Mouse (Mus musculus): Measurements from ENCODE around the gene Topaz1. TPM values are rescaled to one million over a fixed set of nuclear protein-coding genes. Genes with fewer than 3 reads are reported as not detected.

Topaz1 gene
- total RNA-seq (2021) = not detected
- long read RNA-seq, experiment 1 = 0 reads
- long read RNA-seq, experiment 2 = 0 reads

DNA sequence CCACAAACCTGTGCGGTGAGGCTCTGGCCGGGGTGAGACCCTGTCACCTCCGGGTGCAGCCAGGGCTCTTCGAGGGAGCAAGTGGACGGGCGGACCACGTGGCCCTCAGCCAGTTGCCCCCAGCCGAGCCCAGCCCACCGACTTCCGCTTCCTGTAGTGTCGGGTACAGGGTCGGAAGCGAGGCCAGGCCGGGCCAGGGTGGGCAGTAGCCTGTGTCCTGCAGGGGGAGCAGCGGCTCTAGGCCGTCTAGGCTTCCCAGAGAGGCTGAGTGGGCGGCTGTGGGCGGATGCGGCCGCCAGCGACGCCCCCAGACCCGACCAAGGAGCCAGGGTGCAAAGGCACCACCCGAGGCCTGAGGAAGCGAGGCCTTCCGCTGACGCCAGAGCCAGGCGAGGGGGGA lies at the start of gene Topaz1:
Gene Topaz1, plus strand, starts transcription at position 287 of the 400 bp plus-strand sequence.
- no peak for DNase-seq (ENCODE audit: low spot score in 2 of 2)
- intact Hi-C loops (cut with DNase I) = no loop called here

DNA sequence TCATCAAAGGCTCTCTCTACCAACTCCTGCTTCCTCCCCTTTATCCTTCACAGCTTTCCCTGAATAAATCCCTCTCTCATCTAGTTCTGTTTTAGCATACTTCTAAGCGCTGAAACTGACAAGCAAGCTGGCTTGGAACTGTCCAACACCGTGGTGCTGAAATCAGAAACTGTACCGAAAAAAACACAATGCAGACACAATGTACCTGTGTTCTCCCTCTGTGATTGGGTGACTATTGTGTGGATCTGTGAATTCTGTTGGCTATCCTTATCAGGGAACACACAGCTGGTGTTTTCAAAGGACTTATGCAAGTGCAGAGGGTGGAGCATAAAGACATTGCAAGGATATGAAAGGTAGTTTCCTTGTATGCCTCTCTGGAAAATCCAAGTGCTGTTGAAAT lies 45.3 kb upstream of the Topaz1 start:
- DNase-seq (ENCODE audit: low spot score in 2 of 2) = peak; percentile 11 to 56
- intact Hi-C loops (cut with DNase I) = no loop called here

DNA sequence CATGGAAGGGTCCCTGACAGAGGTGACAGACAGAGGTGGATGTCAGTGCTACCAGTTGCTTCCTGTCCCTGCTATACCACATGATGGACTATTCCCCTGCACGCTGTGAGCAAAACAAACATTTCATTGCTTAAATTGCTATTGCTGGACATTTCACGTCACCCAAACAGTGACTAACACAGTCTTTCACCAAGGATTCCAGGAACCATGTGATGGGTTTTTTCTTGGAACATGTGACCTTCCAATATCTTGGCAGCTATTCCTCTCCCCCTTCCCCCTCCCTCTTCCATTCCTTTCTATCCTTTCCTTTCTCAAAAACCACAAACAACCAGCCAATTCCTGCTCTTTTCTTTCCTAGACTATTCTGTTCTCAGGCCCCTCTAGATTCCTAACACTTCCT lies 33.3 kb upstream of the Topaz1 start:
- DNase-seq (ENCODE audit: low spot score in 2 of 2) = no peak
- intact Hi-C loops (cut with DNase I) = no loop called here

DNA sequence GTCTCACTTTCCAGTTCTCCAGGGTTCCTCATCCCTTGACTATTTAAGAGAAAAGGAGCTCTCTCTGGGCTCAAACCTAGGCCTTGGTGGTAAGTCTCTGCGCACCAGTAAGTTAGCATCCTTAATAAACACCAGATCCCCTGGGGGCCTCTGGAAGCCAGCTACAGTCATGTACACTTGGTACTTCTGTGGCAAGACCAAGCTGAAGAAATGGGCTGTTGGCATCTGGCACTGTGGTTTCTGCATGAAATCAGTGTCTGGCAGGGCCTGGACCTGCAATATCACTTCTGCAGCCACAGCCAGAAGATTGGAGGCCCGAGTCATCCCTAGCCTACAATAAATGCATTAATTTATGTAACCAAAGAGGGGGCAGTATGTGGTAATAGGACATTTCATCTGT lies 32.1 kb upstream of the Topaz1 start:
- intact Hi-C loops (cut with DNase I) = no loop called here
- no peak for DNase-seq (ENCODE audit: low spot score in 2 of 2)

DNA sequence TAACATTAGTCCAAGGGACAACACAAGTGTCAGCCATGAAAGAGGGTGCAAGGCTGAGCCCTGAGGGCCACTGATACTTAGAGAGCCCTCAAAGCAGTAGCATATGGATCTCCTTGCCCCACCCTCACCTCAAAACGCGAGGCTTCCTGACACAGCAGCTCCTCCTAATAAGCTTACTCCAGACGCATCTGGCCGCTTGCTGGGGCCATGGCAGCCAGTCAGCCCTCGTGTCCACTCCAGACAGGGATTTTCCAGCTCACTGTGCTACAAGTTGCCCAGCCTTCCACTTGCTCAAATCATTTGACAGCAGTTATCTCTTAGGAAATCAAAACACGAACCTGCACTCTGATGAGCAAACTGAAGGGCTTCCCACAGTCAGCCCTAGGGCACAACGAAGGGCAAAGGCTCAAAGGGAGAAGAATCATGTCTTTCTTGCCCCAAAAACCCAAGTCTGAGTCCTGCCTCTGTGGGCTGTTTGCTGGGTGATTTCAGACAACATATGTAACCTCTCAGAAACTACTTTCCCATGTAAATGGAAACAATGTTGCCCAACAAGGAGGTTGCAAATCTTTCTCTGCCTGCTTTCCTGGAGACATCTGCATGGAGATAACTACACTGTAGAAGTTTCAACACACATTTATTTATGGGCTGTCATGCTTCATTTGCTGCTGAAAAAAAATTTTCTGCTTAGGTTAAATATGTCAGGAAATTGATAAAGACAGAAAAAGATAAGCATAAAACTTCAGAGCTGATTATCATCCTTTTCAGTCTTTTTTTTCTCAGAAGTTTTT lies 30.8 kb upstream of the Topaz1 start:
- intact Hi-C loops (cut with DNase I) = no loop called here
- no peak for DNase-seq (ENCODE audit: low spot score in 2 of 2)

DNA sequence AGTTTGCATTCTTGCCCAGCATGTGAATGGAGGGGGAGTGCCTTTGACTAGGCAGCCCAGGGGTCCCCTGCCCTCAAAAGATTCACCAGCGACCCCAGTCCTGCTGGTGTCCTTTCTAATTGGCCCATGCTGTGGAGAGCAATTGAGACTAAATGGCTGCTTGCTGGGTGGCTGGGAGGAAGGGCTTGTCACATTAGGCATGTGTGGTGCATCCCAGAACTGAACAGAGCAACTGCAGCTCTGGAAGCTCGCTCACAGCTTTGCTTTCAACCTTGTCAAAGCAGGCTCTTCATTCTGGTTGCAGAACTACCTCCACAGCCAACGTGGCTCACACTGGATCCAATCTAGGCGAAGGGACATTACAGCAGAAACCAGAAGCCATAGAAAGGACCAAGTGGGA lies 24.9 kb upstream of the Topaz1 start:
- intact Hi-C loops (cut with DNase I) = no loop called here

DNA sequence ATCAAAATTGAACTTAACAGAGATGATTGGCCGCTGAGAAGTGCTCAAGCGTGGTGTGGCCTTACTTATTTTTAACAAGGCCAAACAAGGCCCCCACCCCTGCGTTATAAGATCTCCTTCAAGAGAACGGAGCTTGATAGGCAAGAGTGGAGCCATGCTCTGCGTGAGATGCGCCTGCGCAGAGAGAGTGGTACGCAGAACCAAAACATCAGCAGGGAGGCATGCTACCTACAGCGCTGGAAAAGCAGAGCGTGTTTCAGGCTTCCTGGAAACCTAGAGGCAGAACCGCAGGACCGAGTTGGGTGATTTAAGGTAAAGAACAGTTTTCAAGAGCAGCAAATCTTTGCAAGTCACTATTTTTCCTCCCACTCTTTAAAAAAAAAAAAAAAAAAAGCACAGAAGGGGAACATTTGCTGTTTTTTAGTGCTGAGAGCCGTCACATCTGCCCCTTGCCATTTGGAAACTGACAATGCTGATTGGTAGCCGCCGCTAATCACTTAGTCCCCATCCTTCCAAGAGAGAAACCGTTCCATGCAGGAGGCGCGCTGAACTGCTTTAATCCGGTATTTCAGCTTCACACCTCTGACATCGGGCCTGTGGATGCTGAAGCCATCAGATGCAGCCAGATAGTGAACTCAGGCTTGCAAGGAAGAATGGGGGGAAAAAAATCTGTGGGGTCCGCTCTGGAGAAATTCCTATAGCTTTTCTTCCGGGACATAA lies 21.9 kb upstream of the Topaz1 start:
- intact Hi-C loops (cut with DNase I) = loop anchor here (5.0 kb wide), 2 partner anchors 303 to 478 kb away; no protein-coding TSS in a partner anchor
- peak in 1 of 2 experiments; percentile 39 for DNase-seq (ENCODE audit: low spot score in 2 of 2)

More for the DNA sequence above, 24.9 kb upstream of the Topaz1 start:
- no peak for DNase-seq (ENCODE audit: low spot score in 2 of 2)

DNA sequence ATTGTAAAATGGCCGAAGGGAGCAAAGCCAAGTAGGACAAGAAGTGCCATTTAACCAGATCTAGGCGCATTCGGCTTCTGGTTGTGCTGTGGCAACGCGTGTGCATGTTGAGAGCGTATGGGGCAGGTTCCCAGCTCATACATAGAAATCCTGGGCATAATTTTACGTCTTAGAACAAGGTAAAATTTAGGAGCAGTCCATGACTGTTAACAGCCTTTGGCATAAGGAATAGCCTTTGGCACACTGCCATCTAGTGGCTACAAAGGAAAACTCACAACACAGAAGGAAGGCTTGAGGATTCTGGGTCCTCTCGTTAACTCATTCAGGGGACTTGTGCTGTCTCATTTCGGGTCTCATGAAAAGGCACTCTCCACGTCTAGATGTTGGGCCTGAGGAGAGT lies 17.6 kb upstream of the Topaz1 start:
- intact Hi-C loops (cut with DNase I) = loop anchor here (5.0 kb wide), 2 partner anchors 307 to 482 kb away; no protein-coding TSS in a partner anchor
- DNase-seq (ENCODE audit: low spot score in 2 of 2) = peak; percentile 77 to 84

DNA sequence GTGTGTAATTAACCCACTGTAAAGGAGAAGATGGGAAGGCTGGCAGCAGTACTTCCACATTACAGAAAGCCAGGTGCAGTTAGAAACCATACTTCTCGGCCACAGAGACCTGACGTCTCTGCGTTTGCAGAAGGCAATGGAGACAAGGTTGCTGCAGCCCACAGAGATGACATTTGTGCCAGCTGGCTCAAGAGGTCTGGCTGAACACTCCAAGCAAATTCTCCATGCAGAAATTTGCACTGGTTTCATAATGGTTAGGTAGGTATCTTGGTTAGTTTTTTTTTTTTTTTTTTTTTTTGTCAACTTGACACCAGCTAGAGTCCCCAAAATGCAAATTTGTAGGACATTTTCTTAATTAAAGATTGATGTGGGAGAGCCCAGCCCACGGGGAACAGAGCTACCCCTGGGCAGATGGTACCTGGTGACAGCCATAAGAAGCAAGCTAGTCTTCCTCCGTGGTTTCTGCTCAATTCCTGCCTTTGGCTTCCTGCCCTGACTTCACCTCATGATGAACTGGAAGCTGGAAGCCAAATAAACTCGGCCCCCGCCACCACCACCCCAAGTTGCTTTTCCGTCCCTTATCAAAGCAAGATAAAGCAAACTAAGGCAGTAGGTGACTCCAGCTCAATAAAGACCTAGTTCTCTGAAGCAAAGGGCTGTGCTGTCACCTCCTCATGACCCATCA lies 14.9 kb upstream of the Topaz1 start:
- DNase-seq (ENCODE audit: low spot score in 2 of 2) = no peak
- intact Hi-C loops (cut with DNase I) = no loop called here

DNA sequence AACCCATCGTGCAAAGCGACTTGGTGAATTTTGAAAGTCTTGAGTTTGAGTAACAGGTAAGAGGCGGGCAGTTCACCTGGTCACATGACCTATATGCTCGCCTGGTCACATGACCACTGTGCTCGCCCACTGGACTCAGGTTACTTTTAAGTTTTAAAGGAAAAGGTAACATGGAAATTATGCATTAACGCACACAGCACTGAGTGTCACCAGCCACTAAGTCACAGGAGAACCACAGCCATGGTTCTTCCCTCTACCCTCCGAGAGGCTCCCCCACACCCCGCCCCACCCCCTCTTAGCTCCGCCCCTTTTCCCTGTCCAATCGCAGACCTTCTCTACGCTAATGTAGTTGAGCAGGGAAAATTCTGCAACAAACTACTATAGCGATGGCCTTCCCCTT lies 13.9 kb upstream of the Topaz1 start:
- DNase-seq (ENCODE audit: low spot score in 2 of 2) = no peak
- intact Hi-C loops (cut with DNase I) = no loop called here

DNA sequence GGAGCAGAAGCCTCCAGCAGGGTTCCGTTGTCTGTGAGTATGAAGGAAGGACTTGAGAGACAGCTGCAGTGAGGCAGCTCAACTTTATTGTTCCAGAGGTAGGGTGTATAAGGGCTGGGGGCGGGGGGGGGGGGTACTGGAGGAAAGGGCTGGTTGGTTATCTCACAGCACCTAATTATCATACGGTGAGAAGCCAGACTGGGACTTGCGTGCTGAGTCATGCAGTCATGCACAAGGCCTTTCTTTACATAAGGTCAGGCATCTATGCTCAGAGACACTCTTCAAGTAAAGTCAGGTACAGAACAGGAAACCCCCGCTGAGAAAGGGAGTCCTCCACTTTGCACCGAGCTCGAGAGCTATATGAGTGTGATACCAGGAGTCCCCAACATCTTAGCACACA lies 12.2 kb upstream of the Topaz1 start:
- DNase-seq (ENCODE audit: low spot score in 2 of 2) = no peak
- intact Hi-C loops (cut with DNase I) = no loop called here

DNA sequence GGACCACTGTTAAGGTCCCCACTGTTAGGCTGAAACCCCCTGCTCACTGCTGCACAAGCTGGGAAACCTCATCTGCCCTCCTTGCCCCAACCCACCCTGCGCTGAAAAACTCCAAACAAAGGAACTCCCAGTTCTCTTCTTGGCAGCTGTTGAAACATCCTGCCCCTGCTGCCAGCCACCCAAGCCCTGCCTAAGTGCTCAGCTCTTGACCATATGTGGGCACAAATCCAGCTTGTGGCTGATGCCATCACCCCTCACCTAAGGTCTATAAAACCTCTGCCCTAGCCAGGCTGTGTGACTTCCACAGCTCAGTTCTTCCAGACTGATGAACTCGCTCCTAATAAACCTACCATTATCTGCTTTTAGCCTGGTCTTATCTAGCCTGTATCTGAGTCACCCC lies 11.1 kb upstream of the Topaz1 start:
- DNase-seq (ENCODE audit: low spot score in 2 of 2) = no peak
- intact Hi-C loops (cut with DNase I) = no loop called here

DNA sequence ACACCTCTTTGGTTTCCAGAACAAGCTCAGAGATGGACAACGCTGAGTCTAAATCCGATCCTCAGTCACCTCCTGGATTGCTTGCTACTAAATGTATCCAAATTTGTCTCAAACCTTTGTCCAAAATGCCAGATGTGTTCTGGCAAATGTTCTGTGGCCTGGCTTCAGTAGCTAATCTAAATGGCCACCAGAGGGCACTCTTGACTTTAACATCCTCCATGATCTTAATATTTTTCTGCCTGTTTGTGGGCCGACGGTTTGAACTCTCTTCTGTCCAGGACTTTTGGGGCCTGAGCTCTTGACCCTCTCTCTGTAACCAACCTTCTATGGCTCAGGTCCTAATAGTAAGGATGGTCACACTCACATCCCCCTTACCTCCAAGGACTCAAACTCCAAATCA lies 10.4 kb upstream of the Topaz1 start:
- intact Hi-C loops (cut with DNase I) = no loop called here
- peak; percentile 55 to 62 for DNase-seq (ENCODE audit: low spot score in 2 of 2)

DNA sequence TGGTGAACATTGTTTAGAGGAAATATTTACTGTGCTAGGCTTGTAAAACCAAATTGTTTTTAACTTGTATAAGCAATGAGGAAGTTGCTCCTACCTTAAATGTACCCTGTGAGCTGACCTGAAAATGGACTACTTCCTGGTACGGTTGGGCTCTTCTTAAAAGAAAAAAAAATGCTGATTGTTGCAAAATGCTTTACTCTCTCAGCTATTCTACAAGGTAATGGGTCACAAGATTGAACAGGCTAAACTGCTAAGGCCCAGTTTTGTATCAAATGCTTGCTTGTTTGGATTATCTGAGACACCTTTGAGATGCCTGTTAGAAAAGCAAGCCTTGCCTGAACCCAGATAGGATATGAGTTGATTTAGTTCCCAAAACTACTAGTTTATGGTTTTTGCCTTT lies 1.3 kb upstream of the Topaz1 start:
- no peak for DNase-seq (ENCODE audit: low spot score in 2 of 2)
- intact Hi-C loops (cut with DNase I) = no loop called here

DNA sequence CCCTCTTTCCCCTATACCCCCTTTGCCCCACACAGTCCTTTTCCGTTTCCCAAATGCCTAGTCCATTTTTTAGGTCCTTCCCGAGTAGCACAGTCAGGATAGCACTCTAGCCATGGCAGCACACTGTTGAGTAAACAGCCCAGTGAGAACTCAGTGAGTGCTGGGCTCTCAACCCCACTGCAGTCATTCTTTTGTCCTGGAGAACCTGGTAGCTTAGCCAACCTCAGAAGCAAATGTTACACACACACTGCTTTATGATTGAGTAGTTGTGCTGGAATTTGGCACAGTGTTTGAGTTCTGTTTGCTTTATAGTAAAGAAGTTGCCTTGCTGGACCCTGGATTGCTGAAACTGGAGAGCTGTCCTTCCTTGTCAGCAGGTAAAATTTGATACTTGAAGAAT lies 10.5 kb downstream of the Topaz1 start:
- no peak for DNase-seq (ENCODE audit: low spot score in 2 of 2)
- intact Hi-C loops (cut with DNase I) = no loop called here

DNA sequence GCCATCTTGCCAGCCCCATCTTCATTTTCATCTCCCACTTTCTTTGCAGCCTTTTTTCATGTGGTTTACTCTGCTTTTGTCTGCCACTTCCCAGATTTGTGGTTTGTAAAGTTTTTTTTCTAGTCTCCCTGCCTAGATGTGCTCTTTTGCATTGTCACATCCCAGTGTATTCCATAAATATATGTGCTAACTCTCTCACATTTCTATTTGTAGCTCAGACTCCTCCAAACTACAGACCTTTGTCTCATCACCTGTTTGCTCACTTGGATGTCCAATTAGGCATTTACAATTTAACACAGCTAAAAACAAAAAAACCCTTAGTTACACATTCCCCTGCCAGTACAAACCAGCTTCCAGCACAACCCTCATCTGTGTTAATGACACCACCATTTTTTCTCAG lies 13.0 kb downstream of the Topaz1 start:
- DNase-seq (ENCODE audit: low spot score in 2 of 2) = peak in 1 of 2 experiments; percentile 52
- intact Hi-C loops (cut with DNase I) = no loop called here

DNA sequence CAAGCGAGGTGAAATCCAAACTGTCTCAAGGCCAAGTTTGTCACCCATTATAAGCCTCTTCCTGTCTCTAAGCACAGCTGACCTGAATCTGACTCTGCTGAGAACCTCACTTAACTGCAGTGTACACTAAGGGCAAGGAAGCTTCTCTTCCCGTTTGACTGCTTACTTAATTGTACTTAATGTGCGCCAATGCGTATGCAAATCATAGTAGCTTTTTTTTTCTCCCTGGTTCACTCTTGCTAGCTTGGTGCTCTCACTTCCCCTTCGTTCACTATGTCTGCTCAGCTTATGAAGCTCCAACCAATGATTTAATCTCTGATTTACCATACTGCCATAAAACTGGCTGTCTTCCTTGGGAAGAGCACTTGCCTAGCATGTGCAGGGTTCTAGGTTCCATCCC lies 38.1 kb downstream of the Topaz1 start:
- no peak for DNase-seq (ENCODE audit: low spot score in 2 of 2)
- intact Hi-C loops (cut with DNase I) = no loop called here

DNA sequence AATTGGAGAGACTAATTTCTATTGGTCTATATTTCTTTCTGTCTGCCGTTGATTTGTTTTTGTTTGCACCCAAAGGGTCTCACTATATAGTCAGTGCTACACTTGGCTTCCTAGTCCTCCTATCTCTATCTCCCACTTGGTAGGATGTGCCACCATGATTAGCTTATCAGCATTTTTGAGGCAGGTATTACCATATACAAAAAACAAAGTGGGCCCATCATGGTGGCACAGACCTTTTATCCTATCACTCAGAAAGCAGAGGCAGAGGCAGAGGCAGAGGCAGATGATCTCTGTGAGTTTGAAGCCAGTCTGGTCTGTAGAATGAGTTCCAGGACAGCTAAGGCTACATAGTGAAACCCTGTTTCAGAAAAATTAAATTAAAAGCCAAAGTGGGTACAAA lies 39.4 kb downstream of the Topaz1 start:
- intact Hi-C loops (cut with DNase I) = no loop called here
- no peak for DNase-seq (ENCODE audit: low spot score in 2 of 2)

DNA sequence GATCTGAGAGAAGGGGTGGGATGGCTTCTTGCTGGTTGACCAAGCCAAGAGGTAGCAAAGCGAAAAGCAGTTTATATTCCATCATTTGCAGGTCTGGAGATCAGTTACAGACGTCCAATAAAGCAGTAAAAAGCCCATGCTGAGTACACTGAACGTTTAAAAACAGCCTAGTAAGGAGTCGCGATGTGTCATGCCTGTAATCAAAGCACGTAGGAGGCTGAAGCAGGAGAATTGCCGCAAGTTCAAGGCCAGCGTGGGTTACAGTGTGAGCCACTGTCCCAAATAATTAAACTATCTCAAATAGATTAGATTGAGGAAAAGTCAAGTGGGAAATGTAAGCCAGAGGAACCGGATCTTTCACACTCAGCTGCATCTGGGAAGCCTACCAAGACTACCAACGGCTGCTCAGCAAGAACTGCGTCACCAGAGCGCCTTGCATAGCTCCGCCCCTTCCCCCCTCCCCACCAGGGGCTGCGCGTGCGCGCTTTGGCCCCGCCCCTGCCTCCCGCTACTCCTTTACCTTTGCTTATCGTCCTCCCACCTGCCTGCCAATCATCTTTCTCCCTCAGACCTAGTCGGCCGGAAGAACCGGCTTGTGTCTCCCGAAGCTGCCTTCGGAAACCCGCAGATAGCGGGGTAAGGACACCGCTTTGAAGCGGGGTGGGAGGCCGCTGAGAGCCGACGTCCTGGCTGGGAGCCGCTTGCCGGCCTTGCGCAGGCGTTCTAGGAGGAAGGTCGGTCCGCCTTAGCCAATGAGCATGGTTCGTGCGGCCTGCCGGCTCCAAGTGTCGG lies 58.1 kb downstream of the Topaz1 start, which contains the start of gene Tcaim:
Gene Tcaim, plus strand, starts transcription at position 487 of the 792 bp plus-strand sequence.
- intact Hi-C loops (cut with DNase I) = no loop called here

More for the DNA sequence above, 58.1 kb downstream of the Topaz1 start, which contains the start of gene Tcaim:
- peak; percentile 91 to 94 for DNase-seq (ENCODE audit: low spot score in 2 of 2)
